Mouse (Mus musculus): ENCODE results near the gene Slc25a21. TPM values are rescaled to one million over a fixed set of nuclear protein-coding genes. Genes with fewer than 3 reads are reported as not detected.

The Slc25a21 gene
- total RNA-seq, 2 experiments from 2014 or later = 0.17 to 0.54 TPM

- DNase-seq = no peak
Measured at GRCm38 (mm10) chr12:56689331-56689730, 507.9 kb downstream of the Slc25a21 start.

GRCm38 (mm10) chr12:56688920-56689319 is 508.4 kb downstream of the Slc25a21 start:
- no peak for DNase-seq

DNA sequence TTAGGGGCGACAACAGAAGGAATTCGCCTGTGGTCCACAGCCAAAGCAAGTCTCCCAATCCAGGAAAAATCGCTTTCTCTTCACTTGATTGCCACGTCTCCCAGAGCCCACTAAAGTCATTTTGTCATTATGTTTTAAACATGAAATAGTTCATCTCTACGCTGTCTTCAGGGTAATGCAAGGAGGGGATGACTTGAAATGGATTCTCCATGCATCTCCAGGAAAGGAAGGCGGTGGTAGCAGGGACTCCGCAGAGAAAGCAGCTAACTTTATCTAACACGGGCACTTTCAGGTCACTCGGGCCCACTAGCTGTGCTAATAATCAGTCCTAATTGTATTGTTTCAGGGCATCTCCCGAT is 508.8 kb downstream of the Slc25a21 start:
- DNase-seq = no peak

GRCm38 (mm10) chr12:56687640-56688481 is 509.4 kb downstream of the Slc25a21 start:
- DNase-seq = no peak

DNA sequence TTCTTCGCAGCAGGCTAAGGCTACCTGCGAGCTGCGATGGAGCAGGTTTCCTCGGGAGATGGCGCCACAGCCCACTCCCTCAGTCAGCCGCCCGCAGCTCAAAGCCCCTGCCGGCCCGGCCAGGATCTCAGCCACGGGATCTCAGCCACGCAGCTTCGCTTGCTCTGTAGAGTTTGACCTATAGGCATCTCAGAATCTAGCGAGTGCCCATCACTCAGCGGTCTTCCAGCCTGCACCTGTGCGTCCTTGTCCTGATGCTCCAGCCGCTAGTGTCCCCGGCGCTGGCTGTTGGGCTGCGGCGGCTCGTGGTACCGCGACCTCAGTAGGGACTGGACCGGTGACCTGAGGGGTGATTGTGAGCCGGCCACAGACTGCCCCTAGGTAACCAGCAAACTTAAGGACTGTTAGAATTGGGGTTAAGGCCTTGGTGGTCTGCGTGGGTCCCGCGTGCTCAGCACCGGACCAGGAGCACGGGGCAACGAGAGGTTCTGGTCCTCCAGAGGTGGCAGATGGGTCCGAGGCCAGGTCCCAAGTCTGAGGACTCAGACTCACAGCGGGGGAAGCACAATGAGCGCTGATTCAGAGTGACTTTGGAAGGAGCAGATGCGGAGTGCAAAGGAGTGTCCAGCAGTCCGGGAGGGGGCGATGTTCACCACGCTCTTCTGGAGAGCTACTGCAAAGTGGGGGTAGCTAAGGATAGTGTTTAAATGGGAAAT is 516.0 kb downstream of the Slc25a21 start:
- peak; percentile 50 for DNase-seq

GRCm38 (mm10) chr12:56677620-56678019 is 519.7 kb downstream of the Slc25a21 start:
- DNase-seq = no peak

DNA sequence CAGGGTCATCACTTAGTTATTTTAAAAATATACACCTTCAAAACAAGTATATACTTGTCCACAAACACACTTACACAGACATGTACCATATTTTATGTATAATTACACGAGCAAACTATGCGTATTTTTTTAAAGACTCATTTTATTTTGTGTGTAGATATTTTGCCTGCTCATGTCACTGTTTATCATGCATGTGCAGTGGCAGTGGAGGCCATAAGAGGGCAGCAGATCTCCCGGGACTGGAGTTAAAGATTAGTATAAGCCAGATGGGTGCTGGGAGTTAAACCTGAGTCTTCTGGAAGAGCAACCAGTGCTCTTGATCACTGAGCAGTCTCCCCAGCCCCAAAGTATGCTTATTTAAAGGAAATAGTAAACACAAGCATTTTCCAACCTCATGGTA is 522.5 kb downstream of the Slc25a21 start:
- no peak for DNase-seq

DNA sequence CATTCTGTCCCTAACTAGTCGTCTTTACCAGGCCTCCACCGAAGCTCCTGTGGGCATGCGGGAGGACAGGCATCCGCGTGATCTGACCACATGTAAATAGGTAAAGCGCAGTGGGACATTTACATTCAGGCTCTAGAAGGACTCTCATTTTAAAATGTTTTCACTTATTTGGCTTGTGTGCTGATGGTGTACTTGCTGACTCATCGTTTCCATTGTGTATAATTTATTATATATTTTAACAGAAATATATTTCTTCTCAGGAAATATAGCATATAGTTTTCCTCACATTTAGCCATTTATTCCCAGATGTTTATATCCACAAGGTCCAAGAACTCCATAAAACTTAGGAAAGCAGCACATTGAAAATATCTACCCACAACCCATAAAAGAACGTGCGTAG is 526.5 kb downstream of the Slc25a21 start:
- no peak for DNase-seq

DNA sequence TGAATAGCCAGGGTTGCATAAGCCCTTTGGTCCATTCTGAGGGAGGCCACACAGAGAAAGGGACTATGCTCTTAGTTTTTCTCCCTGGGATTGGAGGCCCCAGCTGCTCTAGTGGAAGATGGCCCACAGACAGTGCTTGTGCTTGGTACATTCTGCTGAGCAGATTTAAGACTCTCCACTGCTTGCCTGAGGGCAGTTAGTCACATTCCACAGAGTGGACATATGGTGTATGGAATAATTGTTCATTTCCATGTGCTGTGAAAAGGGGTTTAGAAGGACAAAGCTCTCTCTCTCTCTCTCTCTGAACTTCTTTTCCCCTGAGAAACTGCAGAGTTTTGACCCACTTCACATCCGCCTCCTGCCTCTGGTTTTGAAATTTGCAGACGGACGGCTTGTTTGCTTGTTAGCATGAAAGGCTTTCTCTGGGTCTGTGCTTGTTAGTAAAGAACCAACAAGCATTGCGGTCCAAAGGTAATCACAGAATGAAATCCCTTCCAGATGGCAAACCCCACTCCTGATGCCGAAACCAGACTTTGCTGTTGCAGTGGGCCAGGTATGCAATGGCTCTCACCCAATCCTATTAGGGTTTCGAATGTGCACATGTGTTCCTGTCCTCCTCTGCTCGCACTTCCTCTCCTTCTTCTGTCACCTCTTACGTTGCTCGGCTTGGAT is 527.7 kb downstream of the Slc25a21 start:
- DNase-seq = no peak

Other genes with a start within 250 kb of the Slc25a21 start
- gene Prps1l3, start 32.9 kb upstream of the Slc25a21 start, total RNA-seq (2021) = 10 to 100 TPM; 20.6 to 22.4 TPM
- gene Mipol1, start 33.0 kb upstream of the Slc25a21 start, total RNA-seq (2021) = 1 to 10 TPM; 8.5 TPM

All from heart, postnatal 4 days (tissue).